Mouse (Mus musculus) MEL (cell line): ENCODE measurements at regions not wholly inside any gene's neighbourhood (a gene's known extent, or its start where the extent isn't known, plus 50 kb on each side); places are given as distances from the start of the nearest gene placed in this dataset.

Source experiments
- DNase-seq: peaks from one replicate; pipeline ENCODE4 v3.0.0; 2011; ENCODE audit warnings: low read depth, low spot score
- H3K27ac ChIP-seq: 2 replicates; pipeline ENCODE4 v1.5.1; 2012; ENCODE audit warnings: low read depth, mild to moderate bottlenecking, control low read depth, low read length, moderate library complexity; ENCODE audit not compliant: control insufficient read depth
- H3K27me3 ChIP-seq, 2 experiments: fragments of 150-350 bp in 1 of 2; sonication (generic) in 1 of 2; 2 replicates each; pipeline ENCODE4 v1.6.1; 2012; ENCODE audit warnings: low read length in 2 of 2, mild to moderate bottlenecking in 2 of 2, improper control_type of control experiment in 1 of 2, moderate library complexity in 1 of 2; ENCODE audit not compliant: insufficient read depth in 2 of 2, control insufficient read depth in 1 of 2
- H3K36me3 ChIP-seq, 2 experiments: 2 replicates each; pipeline ENCODE4 v1.6.1; 2012 to 2014; ENCODE audit warnings: low read length in 2 of 2, improper control_type of control experiment in 1 of 2, inconsistent platforms in 1 of 2, mild to moderate bottlenecking in 1 of 2; ENCODE audit not compliant: insufficient read depth in 2 of 2, control insufficient read depth in 1 of 2
- H3K4me1 ChIP-seq, 2 experiments: fragments of 150-350 bp in 1 of 2; sonication (generic) in 1 of 2; 2 replicates each; pipeline ENCODE4 v1.6.1; 2012; ENCODE audit warnings: low read length in 2 of 2, improper control_type of control experiment in 1 of 2, mild to moderate bottlenecking in 1 of 2; ENCODE audit not compliant: insufficient read depth in 2 of 2, control insufficient read depth in 1 of 2
- H3K4me3 ChIP-seq, 2 experiments: fragments of 150-350 bp in 1 of 2; sonication (generic) in 1 of 2; 2 replicates each; pipeline ENCODE4 v1.5.1; 2012; ENCODE audit warnings: low read depth in 2 of 2, low read length in 2 of 2, mild to moderate bottlenecking in 2 of 2, moderate library complexity in 2 of 2, control low read depth in 1 of 2, improper control_type of control experiment in 1 of 2; ENCODE audit not compliant: control insufficient read depth in 1 of 2, insufficient read depth in 1 of 2
- H3K79me2 ChIP-seq: 2 replicates; pipeline ENCODE4 v1.6.1; 2012; ENCODE audit warnings: mild to moderate bottlenecking, low read length, moderate library complexity; ENCODE audit not compliant: control insufficient read depth, poor library complexity, insufficient read depth
- H3K9ac ChIP-seq: 2 replicates; pipeline ENCODE4 v1.6.1; 2012; ENCODE audit warnings: low read depth, mild to moderate bottlenecking, control low read depth, low read length, moderate library complexity; ENCODE audit not compliant: control insufficient read depth, poor library complexity, severe bottlenecking
- H3K9me3 ChIP-seq: fragments of 150-350 bp; sonication (generic); replicated peaks from 2 replicates; pipeline ENCODE4 v1.6.1; 2012; ENCODE audit warnings: mild to moderate bottlenecking, low read length, improper control_type of control experiment, moderate library complexity; ENCODE audit not compliant: insufficient read depth
- BHLHE40 ChIP-seq: IDR thresholded peaks from 2 replicates; pipeline ENCODE4 v1.6.1; 2012; ENCODE audit warnings: low read depth, mild to moderate bottlenecking, inconsistent platforms, low read length, improper control_type of control experiment, borderline replicate concordance
- CTCF ChIP-seq, 3 experiments: IDR thresholded peaks in 2 of 3; conservative IDR thresholded peaks in 1 of 3; 2 replicates each; pipeline ENCODE4 v1.5.1; 2011 to 2012; ENCODE audit warnings: low read length in 3 of 3, low read depth in 2 of 3, mild to moderate bottlenecking in 2 of 3, improper control_type of control experiment in 1 of 3, inconsistent platforms in 1 of 3, mixed read lengths in 1 of 3, moderate library complexity in 1 of 3; ENCODE audit not compliant: control insufficient read depth in 1 of 3, insufficient read depth in 1 of 3, poor library complexity in 1 of 3, severe bottlenecking in 1 of 3
- GABPA ChIP-seq: IDR thresholded peaks from 2 replicates; pipeline ENCODE4 v1.6.1; 2012; ENCODE audit warnings: low read depth, mild to moderate bottlenecking, inconsistent platforms, low read length, improper control_type of control experiment, moderate library complexity
- GATA1 ChIP-seq: IDR thresholded peaks from 2 replicates; pipeline ENCODE4 v1.6.1; 2011; ENCODE audit warnings: low read depth, low read length, improper control_type of control experiment
- JUND ChIP-seq: IDR thresholded peaks from 2 replicates; pipeline ENCODE4 v1.6.1; 2011; ENCODE audit warnings: low read depth, mild to moderate bottlenecking, improper control_type of control experiment, low read length
- KAT2A ChIP-seq: conservative IDR thresholded peaks from 2 replicates; pipeline ENCODE4 v1.6.1; 2012; ENCODE audit warnings: low read depth, low read length, improper control_type of control experiment, inconsistent platforms
- MAFK ChIP-seq: IDR thresholded peaks from 2 replicates; pipeline ENCODE4 v1.6.1; 2011; ENCODE audit warnings: low read depth, mild to moderate bottlenecking, low read length, improper control_type of control experiment, borderline replicate concordance
- MAZ ChIP-seq: IDR thresholded peaks from 2 replicates; pipeline ENCODE4 v1.6.1; 2012; ENCODE audit warnings: low read depth, mild to moderate bottlenecking, inconsistent platforms, low read length, improper control_type of control experiment
- MXI1 ChIP-seq: IDR thresholded peaks from 2 replicates; pipeline ENCODE4 v1.6.1; 2011; ENCODE audit warnings: mild to moderate bottlenecking, low read depth, low read length, improper control_type of control experiment
- MYB ChIP-seq: IDR thresholded peaks from 2 replicates; pipeline ENCODE4 v1.6.1; 2011; ENCODE audit warnings: mild to moderate bottlenecking, low read depth, low read length, improper control_type of control experiment
- MYC ChIP-seq: IDR thresholded peaks from 2 replicates; pipeline ENCODE4 v1.6.1; 2011; ENCODE audit warnings: low read depth, mild to moderate bottlenecking, low read length, improper control_type of control experiment, moderate library complexity
- NELFE ChIP-seq: IDR thresholded peaks from 2 replicates; pipeline ENCODE4 v1.6.1; 2011; ENCODE audit warnings: low read depth, low read length, improper control_type of control experiment
- NRF1 ChIP-seq: IDR thresholded peaks from 2 replicates; pipeline ENCODE4 v1.6.1; 2014; ENCODE audit warnings: low read depth, mild to moderate bottlenecking, inconsistent platforms, low read length, improper control_type of control experiment, moderate library complexity; ENCODE audit not compliant: poor library complexity, insufficient read depth, severe bottlenecking
- POLR2A ChIP-seq, 2 experiments: IDR thresholded peaks; 2 replicates each; pipeline ENCODE4 v1.6.1; 2011 to 2012; ENCODE audit warnings: low read length in 2 of 2, mild to moderate bottlenecking in 2 of 2, control low read depth in 1 of 2, improper control_type of control experiment in 1 of 2, low read depth in 1 of 2, moderate library complexity in 1 of 2; ENCODE audit not compliant: control insufficient read depth in 1 of 2, insufficient read depth in 1 of 2, poor library complexity in 1 of 2
- POLR2AphosphoS2 ChIP-seq: IDR thresholded peaks from 2 replicates; pipeline ENCODE4 v1.6.1; 2011; ENCODE audit warnings: low read length, improper control_type of control experiment
- RAD21 ChIP-seq: IDR thresholded peaks from 2 replicates; pipeline ENCODE4 v1.6.1; 2011; ENCODE audit warnings: mild to moderate bottlenecking, low read depth, low read length, improper control_type of control experiment
- SIN3A ChIP-seq: IDR thresholded peaks from 2 replicates; pipeline ENCODE4 v1.6.1; 2012; ENCODE audit warnings: low read length, improper control_type of control experiment, inconsistent platforms
- SMC3 ChIP-seq: IDR thresholded peaks from 2 replicates; pipeline ENCODE4 v1.6.1; 2011; ENCODE audit warnings: low read depth, low read length, improper control_type of control experiment
- UBTF ChIP-seq: IDR thresholded peaks from 2 replicates; pipeline ENCODE4 v1.6.1; 2012; ENCODE audit warnings: low read depth, mild to moderate bottlenecking, inconsistent platforms, low read length, improper control_type of control experiment, moderate library complexity, borderline replicate concordance; ENCODE audit not compliant: insufficient read depth
- USF1 ChIP-seq: IDR thresholded peaks from 2 replicates; pipeline ENCODE4 v1.6.1; 2014; ENCODE audit warnings: low read depth, mild to moderate bottlenecking, inconsistent platforms, low read length, improper control_type of control experiment, moderate library complexity
- ZKSCAN1 ChIP-seq: IDR thresholded peaks from 2 replicates; pipeline ENCODE4 v1.6.1; 2012; ENCODE audit warnings: low read depth, mild to moderate bottlenecking, inconsistent platforms, low read length, improper control_type of control experiment, moderate library complexity
- ZMIZ1 ChIP-seq: IDR thresholded peaks from 2 replicates; pipeline ENCODE4 v1.6.1; 2012; ENCODE audit warnings: low read depth, mild to moderate bottlenecking, inconsistent platforms, low read length, improper control_type of control experiment, moderate library complexity

- Histone ChIP-seq H3K27ac (no peak overlapping the region), H3K9ac (no peak overlapping the region), H3K4me1 (no peaks in the 10 kb centered on the region), H3K9me3 (no peaks in the 10 kb centered on the region), H3K27me3 (no peaks in the 10 kb centered on the region), H3K36me3 (no peaks in the 10 kb centered on the region), H3K4me3 (no peak overlapping the region), H3K79me2 (no peaks in the 10 kb centered on the region)
- DNase-seq = peak; percentile 4
- peak; percentile 32; the same call in 1 of the 2 replicates for TF ChIP-seq SMC3
- TF ChIP-seq POLR2AphosphoS2 = no peak
- no peak for TF ChIP-seq MAFK
- no peak for TF ChIP-seq UBTF
- TF ChIP-seq MYC = no peak
- TF ChIP-seq CTCF (IDR thresholded peaks at IDR 0.05 in 2 of 3, conservative IDR thresholded peaks at IDR 0.05 in 1 of 3; ENCODE audit: control insufficient read depth in 1 of 3, insufficient read depth in 1 of 3, low read depth in 2 of 3, low read length in 3 of 3, poor library complexity in 1 of 3, severe bottlenecking in 1 of 3) = peak in 2 of 3 experiments; percentile 33 to 45; a peak in 4 of 6 replicates
- peak; percentile 41 for TF ChIP-seq RAD21
Observed at GRCm38 (mm10) chr5:133802001-133802400, 297.5 kb upstream of the Castor2 start.

- Histone ChIP-seq H3K27ac (no peak overlapping the region), H3K27me3 (no peaks in the 10 kb centered on the region), H3K79me2 (no peaks in the 10 kb centered on the region), H3K9ac (no peak overlapping the region), H3K4me3 (no peak overlapping the region), H3K36me3 (no peaks in the 10 kb centered on the region), H3K4me1 (no peaks in the 10 kb centered on the region), H3K9me3 (no peaks in the 10 kb centered on the region)
- TF ChIP-seq ZMIZ1 (no peak), ZKSCAN1 (no peak), NELFE (no peak), JUND (no peak), SIN3A (no peak), POLR2A (IDR thresholded peaks at IDR 0.05; ENCODE audit: control insufficient read depth in 1 of 2, insufficient read depth in 1 of 2, low read depth in 1 of 2, low read length in 2 of 2, poor library complexity in 1 of 2) (no peak), USF1 (no peak), GATA1 (no peak), NRF1 (no peak)
- no peak for DNase-seq
Observed at GRCm38 (mm10) chr5:133795638-133796037, 303.9 kb upstream of the Castor2 start.

GRCm38 (mm10) chr5:133790726-133791125 is 308.8 kb upstream of the Castor2 start:
- no peak overlapping the region for H3K4me3 ChIP-seq
- H3K9ac ChIP-seq = no peak overlapping the region
- H3K36me3 ChIP-seq = no peaks in the 10 kb centered on the region
- no peaks in the 10 kb centered on the region for H3K27me3 ChIP-seq
- no peak for TF ChIP-seq BHLHE40
- no peak for TF ChIP-seq MYB
- no peak for TF ChIP-seq ZMIZ1
- TF ChIP-seq MAZ = no peak
- no peak for TF ChIP-seq ZKSCAN1
- TF ChIP-seq JUND = no peak
- TF ChIP-seq MXI1 = no peak
- TF ChIP-seq GABPA = no peak
- TF ChIP-seq GATA1 = no peak
- no peak for TF ChIP-seq NRF1
- TF ChIP-seq KAT2A = no peak
- H3K27ac ChIP-seq = no peak overlapping the region
- H3K9me3 ChIP-seq = no peaks in the 10 kb centered on the region
- H3K79me2 ChIP-seq = no peaks in the 10 kb centered on the region
- no peak for DNase-seq
- H3K4me1 ChIP-seq = no peaks in the 10 kb centered on the region
